Mouse (Mus musculus) forebrain, embryonic 14.5 days (tissue): ENCODE data around the gene Plekha6. TPM values are rescaled to one million over a fixed set of nuclear protein-coding genes. Genes with fewer than 3 reads are reported as not detected.

Experiments used
- ATAC-seq: fragments of 200-750 bp; cut with Nextera tagmentation; 2 replicates; pipeline ENCODE4 v1.8.0; 2017; ENCODE audit warnings: mild to moderate bottlenecking, moderate library complexity
- DNase-seq: peaks from one replicate; pipeline ENCODE4 v3.0.0-alpha.2; 2015; ENCODE audit warnings: low spot score
- H3K27ac ChIP-seq: fragments of 300-500 bp; sonication (generic); 2 replicates; pipeline ENCODE4 v1.5.1; 2014; ENCODE audit warnings: low read depth, mild to moderate bottlenecking, control low read depth, low read length, moderate library complexity
- H3K27me3 ChIP-seq: fragments of 300-500 bp; sonication (generic); replicated peaks from 2 replicates; pipeline ENCODE4 v1.6.1; 2014; ENCODE audit warnings: low read length, control low read depth, mixed read lengths; ENCODE audit not compliant: control insufficient read depth, insufficient read depth
- H3K36me3 ChIP-seq: fragments of 300-500 bp; sonication (generic); 2 replicates; pipeline ENCODE4 v1.6.1; 2014; ENCODE audit warnings: low read length, control low read depth; ENCODE audit not compliant: control insufficient read depth, insufficient read depth
- H3K4me1 ChIP-seq: fragments of 300-500 bp; sonication (generic); 2 replicates; pipeline ENCODE4 v1.6.1; 2014; ENCODE audit warnings: antibody characterized with exemption, low read length, control low read depth; ENCODE audit not compliant: control insufficient read depth, insufficient read depth
- H3K4me2 ChIP-seq: fragments of 300-500 bp; sonication (generic); 2 replicates; pipeline ENCODE4 v1.6.1; 2014; ENCODE audit warnings: mild to moderate bottlenecking, control low read depth, low read length
- H3K4me3 ChIP-seq: fragments of 300-500 bp; sonication (generic); 2 replicates; pipeline ENCODE4 v1.5.1; 2014; ENCODE audit warnings: low read depth, low read length, control low read depth
- H3K9ac ChIP-seq: fragments of 300-500 bp; sonication (generic); 2 replicates; pipeline ENCODE4 v1.6.1; 2014; ENCODE audit warnings: mild to moderate bottlenecking, low read length, control low read depth, moderate library complexity
- H3K9me3 ChIP-seq: fragments of 300-500 bp; sonication (generic); replicated peaks from 2 replicates; pipeline ENCODE4 v1.6.1; 2016; ENCODE audit warnings: low read length, control low read depth, mixed read lengths; ENCODE audit not compliant: control insufficient read depth
- WGBS: fragments of 180-500 bp; shearing (Covaris S2); extraction: QIAGEN DNeasy Blood & Tissue Kit; methylation state at CpG from one replicate; pipeline ENCODE4 v1.1.7; 2014; 5-methylcytosine and 5-hydroxymethylcytosine counted together
- polyA plus RNA-seq: library from polyadenylated mRNA; unstranded; fragments of >200 nt; fragmentation: Nextera tagmentation; extraction: Ambion mirVana; gene quantifications from 2 replicates; pipeline ENCODE4 v1.2.1, GENCODE M21; 2014

Gene Plekha6
- polyA plus RNA-seq, 1 experiment from 2014 or later: 7.3 TPM

DNA sequence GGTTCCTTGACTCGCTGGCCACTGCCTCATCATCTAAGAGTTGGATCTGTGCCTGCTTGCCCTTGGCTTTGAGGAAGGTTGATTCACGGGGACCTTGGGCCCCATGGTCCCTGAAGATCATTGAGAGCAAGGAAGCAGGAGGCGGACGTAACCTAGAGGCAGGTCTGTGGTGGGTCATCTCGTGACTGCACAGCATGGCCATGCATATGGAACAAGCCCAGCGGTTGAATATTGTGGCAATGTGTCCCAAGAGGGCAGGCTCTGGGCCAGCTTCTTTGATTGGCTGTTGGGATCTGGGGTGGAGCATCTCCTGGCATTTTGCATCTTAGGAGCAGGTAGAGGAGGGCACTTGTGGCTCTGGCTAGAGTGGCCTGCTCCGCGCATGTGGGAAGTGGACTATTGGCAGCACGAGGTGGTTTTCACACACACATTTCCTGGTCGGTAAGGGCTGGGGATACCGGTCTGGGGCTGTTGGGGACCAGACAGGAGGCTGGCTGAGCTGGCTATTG, 40.4 kb downstream of the Plekha6 start:
- Histone ChIP-seq H3K27ac (no peak overlapping the region), H3K27me3 (no peaks in the 10 kb centered on the region), H3K4me2 (no peak overlapping the region), H3K4me1 (peaks cover 26% of the 10 kb centered on the region), H3K4me3 (no peak overlapping the region), H3K9ac (no peak overlapping the region), H3K36me3 (no peaks in the 10 kb centered on the region), H3K9me3 (no peaks in the 10 kb centered on the region)
- 80% methylated on average over 11 of the region's 11 CpGs for WGBS
- no peak for DNase-seq
- ATAC-seq: no peak

DNA sequence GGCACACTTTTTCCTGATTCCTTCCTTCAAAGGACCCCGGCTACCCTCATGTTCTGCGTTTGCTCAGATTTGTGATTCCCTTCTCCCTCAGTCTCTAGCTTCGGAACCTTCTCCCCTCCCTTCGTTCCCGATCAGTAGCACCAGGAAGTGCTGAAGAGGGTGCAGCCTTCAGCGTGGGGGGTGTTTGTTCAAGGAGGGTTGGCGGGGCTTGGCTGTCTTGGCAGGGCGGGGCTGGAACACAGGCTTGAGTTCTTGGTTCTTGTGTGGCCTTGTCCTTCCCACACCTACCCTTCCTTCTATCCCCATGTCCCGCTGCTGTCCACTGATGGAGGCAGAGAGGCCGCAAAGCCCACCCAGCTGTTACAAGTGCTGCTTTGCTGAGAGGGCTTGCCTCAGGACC, 41.0 kb downstream of the Plekha6 start:
- WGBS: 88% methylated on average over 10 of the region's 10 CpGs
- Histone ChIP-seq H3K4me1 (peaks cover 27% of the 10 kb centered on the region), H3K27ac (no peak overlapping the region), H3K27me3 (no peaks in the 10 kb centered on the region), H3K4me3 (no peak overlapping the region), H3K9me3 (no peaks in the 10 kb centered on the region), H3K4me2 (no peak overlapping the region), H3K9ac (no peak overlapping the region), H3K36me3 (no peaks in the 10 kb centered on the region)
- no peak for DNase-seq
- ATAC-seq: no peak

DNA sequence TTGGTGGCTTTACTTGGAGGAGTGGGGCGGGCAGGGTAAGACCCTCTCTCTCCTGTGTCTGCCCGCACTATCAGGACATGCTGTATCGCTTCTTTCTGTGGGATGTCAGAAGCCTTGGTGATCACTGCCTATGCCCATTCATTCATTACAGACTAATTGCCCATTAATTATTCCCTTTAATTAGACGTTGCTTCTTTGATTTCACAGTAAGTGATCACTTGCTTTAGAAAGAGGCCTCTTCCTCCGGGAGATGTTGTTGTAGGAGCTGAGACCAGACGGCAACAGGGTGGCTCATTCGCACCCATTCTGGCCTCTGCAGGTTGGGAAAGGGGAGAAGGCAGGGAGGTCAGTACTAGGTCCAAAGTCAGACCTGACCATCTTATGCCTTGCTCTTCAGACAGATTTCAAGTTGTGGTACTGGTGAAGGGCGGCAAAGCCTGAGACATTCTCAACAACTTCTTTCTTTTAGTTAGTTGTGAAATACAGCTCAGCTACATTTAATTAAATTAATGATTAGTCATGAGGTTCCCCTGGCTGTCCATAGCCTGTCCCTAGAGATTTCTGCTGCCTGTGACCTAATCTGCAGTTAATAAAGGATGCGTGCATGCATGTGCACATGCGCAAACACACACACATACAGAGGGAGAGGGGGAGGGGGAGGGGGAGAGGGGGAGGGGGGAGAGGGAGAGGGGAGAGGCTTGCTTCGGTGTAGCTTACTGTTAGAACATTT, 44.2 kb downstream of the Plekha6 start:
- peaks cover 27% of the 10 kb centered on the region for H3K4me1 ChIP-seq
- H3K36me3 ChIP-seq: no peaks in the 10 kb centered on the region
- no peaks in the 10 kb centered on the region for H3K27me3 ChIP-seq
- no peak overlapping the region for H3K9ac ChIP-seq
- DNase-seq (peak; percentile 45), ATAC-seq (peak; percentile 42; the same call in 1 of the 2 replicates)
- no peak overlapping the region for H3K27ac ChIP-seq
- no peak overlapping the region for H3K4me2 ChIP-seq
- no peaks in the 10 kb centered on the region for H3K9me3 ChIP-seq
- no peak overlapping the region for H3K4me3 ChIP-seq
- WGBS: 27% methylated on average over 11 of the region's 11 CpGs

DNA sequence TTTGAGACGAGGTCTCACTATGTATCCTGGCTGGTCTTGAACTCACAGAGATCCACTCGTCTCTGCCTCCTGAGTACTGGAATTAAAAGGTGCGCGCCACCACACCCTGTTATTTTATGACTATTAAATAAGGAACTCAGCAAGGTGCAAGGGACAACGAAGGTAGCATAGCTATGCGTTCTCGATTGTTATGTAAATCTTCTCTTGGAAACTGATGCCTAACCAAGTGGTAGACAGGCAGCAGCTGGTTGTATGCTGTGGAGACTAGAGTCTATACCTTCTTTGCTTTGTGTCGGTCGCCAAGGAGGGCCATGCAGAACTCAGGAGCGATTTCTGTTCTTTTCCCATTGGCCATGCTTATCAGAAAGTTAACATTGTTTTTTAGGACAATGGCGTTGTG, 45.0 kb downstream of the Plekha6 start:
- Histone ChIP-seq H3K4me2 (no peak overlapping the region), H3K9me3 (no peaks in the 10 kb centered on the region), H3K4me3 (no peak overlapping the region), H3K27ac (peak overlapping the region; percentile 65; the same call in 1 of the 2 replicates), H3K9ac (no peak overlapping the region), H3K27me3 (no peaks in the 10 kb centered on the region), H3K36me3 (no peaks in the 10 kb centered on the region), H3K4me1 (peaks cover 27% of the 10 kb centered on the region)
- whole genome bisulfite sequencing: 64% methylated on average over 11 of the region's 11 CpGs
- ATAC-seq: no peak
- DNase-seq: no peak

DNA sequence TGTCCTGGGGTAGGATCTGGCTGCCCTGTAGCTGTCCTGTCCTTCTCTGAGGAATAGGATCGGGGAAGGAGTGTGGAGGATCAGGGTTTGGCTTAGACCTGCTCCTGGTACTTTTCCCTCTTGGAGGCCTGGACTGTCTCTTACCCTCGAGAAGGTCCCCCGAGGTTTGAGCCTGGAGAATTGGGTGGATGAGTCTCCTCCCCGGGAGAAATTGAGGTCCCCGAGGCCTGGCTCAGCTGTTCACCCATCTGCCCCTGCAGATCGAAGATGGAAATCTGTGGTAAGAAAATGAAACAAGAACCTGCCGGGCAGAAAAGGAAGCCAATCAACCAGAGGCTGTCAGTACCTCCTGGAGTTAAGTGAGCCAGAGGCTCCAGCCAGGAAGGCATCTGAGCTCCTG, 45.5 kb downstream of the Plekha6 start:
- Histone ChIP-seq H3K9me3 (no peaks in the 10 kb centered on the region), H3K36me3 (no peaks in the 10 kb centered on the region), H3K9ac (peak overlapping the region; percentile 51), H3K27me3 (no peaks in the 10 kb centered on the region), H3K4me1 (peaks cover 27% of the 10 kb centered on the region), H3K4me3 (no peak overlapping the region), H3K27ac (peak overlapping the region; percentile 65), H3K4me2 (peak overlapping the region; percentile 25)
- no peak for ATAC-seq
- DNase-seq: no peak
- 35% methylated on average over 7 of the region's 7 CpGs for WGBS

GRCm38 (mm10) chr1:133209901-133210516, 46.0 kb downstream of the Plekha6 start:
- WGBS: 20% methylated on average over 17 of the region's 17 CpGs
- H3K9ac ChIP-seq: peak overlapping the region; percentile 51
- DNase-seq (peak; percentile 41), ATAC-seq (peak; percentile 42; the same call in 1 of the 2 replicates)
- H3K4me2 ChIP-seq: peak overlapping the region; percentile 25
- no peaks in the 10 kb centered on the region for H3K9me3 ChIP-seq
- no peak overlapping the region for H3K4me3 ChIP-seq
- no peaks in the 10 kb centered on the region for H3K27me3 ChIP-seq
- H3K36me3 ChIP-seq: no peaks in the 10 kb centered on the region
- peak overlapping the region; percentile 65 for H3K27ac ChIP-seq
- peaks cover 29% of the 10 kb centered on the region for H3K4me1 ChIP-seq

DNA sequence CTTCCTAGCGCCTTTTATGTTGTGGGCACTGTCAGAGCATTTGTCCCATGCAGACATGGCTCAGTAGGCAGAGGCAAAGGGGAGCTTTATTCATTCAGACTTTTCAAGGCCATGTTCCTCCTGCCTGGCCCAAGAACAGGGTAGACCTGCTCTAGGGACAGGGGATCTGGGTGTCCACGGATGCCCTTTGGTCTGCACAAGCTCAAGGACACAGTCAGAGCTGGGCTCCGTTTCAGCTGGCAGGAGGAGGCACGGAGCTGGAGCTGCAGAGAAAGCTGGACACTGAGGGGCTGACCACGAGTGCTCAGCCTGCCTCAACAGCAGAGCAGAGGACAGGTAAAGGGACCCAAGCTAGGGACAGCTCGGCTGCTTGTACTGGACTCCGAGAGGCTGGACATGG, 46.8 kb downstream of the Plekha6 start:
- Histone ChIP-seq H3K4me1 (peaks cover 34% of the 10 kb centered on the region), H3K4me2 (no peak overlapping the region), H3K9ac (no peak overlapping the region), H3K9me3 (no peaks in the 10 kb centered on the region), H3K27ac (peak overlapping the region; percentile 65; the same call in 1 of the 2 replicates), H3K27me3 (no peaks in the 10 kb centered on the region), H3K36me3 (no peaks in the 10 kb centered on the region), H3K4me3 (no peak overlapping the region)
- whole genome bisulfite sequencing: 76% methylated on average over 7 of the region's 7 CpGs
- ATAC-seq (no peak), DNase-seq (no peak)

- WGBS: 70% methylated on average over 4 of the region's 4 CpGs
- ATAC-seq (no peak), DNase-seq (no peak)
- H3K4me3 ChIP-seq: no peak overlapping the region
- H3K4me2 ChIP-seq: no peak overlapping the region
- H3K36me3 ChIP-seq: no peaks in the 10 kb centered on the region
- no peak overlapping the region for H3K27ac ChIP-seq
- 0 out of 2 replicates have a peak overlapping the region, but pooled peaks have one; percentile 10 for H3K9ac ChIP-seq
- H3K9me3 ChIP-seq: no peaks in the 10 kb centered on the region
- no peaks in the 10 kb centered on the region for H3K27me3 ChIP-seq
- peaks cover 42% of the 10 kb centered on the region for H3K4me1 ChIP-seq
These were observed 48.3 kb downstream of the Plekha6 start for GRCm38 (mm10) chr1:133212273-133212672.

- Histone ChIP-seq H3K9ac (no peak overlapping the region), H3K27ac (no peak overlapping the region), H3K36me3 (no peaks in the 10 kb centered on the region), H3K4me1 (peaks cover 37% of the 10 kb centered on the region), H3K9me3 (no peaks in the 10 kb centered on the region), H3K4me2 (no peak overlapping the region), H3K4me3 (no peak overlapping the region), H3K27me3 (no peaks in the 10 kb centered on the region)
- ATAC-seq (no peak), DNase-seq (no peak)
- WGBS: 84% methylated on average over 7 of the region's 7 CpGs
These were observed 49.1 kb downstream of the Plekha6 start for GRCm38 (mm10) chr1:133213098-133213497.
